Mouse (Mus musculus) limb, embryonic 12.5 days (tissue): ENCODE data around the gene Urad. TPM values are rescaled to one million over a fixed set of nuclear protein-coding genes. Genes with fewer than 3 reads are reported as not detected.

Experiments
- microRNA-seq: library from miRNA; unstranded; fragments of <30 nt; microRNA quantifications from one replicate; pipeline ENCODE4, GENCODE M21; 2017
- polyA plus RNA-seq: library from polyadenylated mRNA; unstranded; fragments of >200 nt; fragmentation: Nextera tagmentation; extraction: Ambion mirVana; gene quantifications from 2 replicates; pipeline ENCODE4 v1.2.1, GENCODE M21; 2016

Gene Urad
- polyA plus RNA-seq, 1 experiment from 2014 or later: not detected

Small RNAs within 50 kb of the gene (microRNA-seq; reads per million reads assigned to microRNA genes)
- gene Mir7k: not detected

Other genes starting within 250 kb of the Urad start
- 10.0 and 11.0 TPM in 2 replicates for gene Lnx2, start 245.9 kb downstream of the Urad start, polyA plus RNA-seq
- gene Polr1d, start 245.4 kb downstream of the Urad start, polyA plus RNA-seq: 113 and 114 TPM in 2 replicates
- not detected in 2 replicates for gene Gsx1, start 133.7 kb downstream of the Urad start, polyA plus RNA-seq
- not detected in 2 replicates for gene Pdx1, start 52.5 kb downstream of the Urad start, polyA plus RNA-seq
- gene Cdx2, start 15.2 kb downstream of the Urad start, polyA plus RNA-seq: not detected in 2 replicates
- gene Flt3, start 78.0 kb upstream of the Urad start, polyA plus RNA-seq: 0.05 and 0.20 TPM in 2 replicates
- 55.5 and 56.7 TPM in 2 replicates for gene Pan3, start 107.7 kb upstream of the Urad start, polyA plus RNA-seq